Mouse (Mus musculus) olfactory bulb, adult 2 months (tissue): ENCODE data around the gene Hecw2.

Experiments
- CTCF ChIP-seq: fragments of 200-500 bp; IDR thresholded peaks from 2 replicates; pipeline ENCODE4 v1.5.1; 2012; ENCODE audit warnings: low read depth, mild to moderate bottlenecking, low read length, moderate library complexity; ENCODE audit not compliant: insufficient read depth
- POLR2A ChIP-seq: fragments of 200-500 bp; IDR thresholded peaks from 2 replicates; pipeline ENCODE4 v1.6.1; 2012; ENCODE audit warnings: mild to moderate bottlenecking, low read depth, low read length, moderate library complexity; ENCODE audit not compliant: insufficient read depth

DNA sequence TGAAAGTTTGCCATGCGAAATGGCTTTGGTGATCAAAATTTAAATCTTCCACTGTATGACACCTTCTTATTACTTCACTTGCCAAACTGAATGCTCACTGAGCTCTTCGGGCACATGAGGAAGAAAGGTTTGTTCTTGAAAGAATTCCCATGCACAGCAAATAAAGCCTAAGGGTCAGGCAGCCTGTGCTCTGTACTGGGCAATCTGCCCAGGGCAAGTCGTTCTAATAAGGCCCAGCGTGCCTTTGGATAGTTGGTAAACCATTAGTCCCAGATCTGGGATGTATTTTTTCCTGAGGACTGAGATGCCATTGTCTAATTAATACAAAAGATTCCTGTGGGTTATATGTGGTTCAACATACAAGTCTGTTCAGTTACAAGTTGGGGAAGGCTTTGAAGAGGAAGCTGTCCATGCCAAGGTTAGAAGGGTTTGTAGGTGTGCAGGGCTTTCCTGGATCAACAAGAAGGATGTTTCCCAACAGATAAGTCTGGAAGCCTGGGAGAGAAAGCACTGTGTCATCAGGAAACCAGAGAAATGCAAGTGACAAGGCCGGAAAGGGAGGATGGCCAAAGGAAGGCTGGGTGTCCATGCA is 374.8 kb downstream of the Hecw2 start:
- TF ChIP-seq POLR2A (no peak), CTCF (no peak)
